Mouse (Mus musculus): Measurements from ENCODE around the gene Mrps18b.

Gene Mrps18b

DNA sequence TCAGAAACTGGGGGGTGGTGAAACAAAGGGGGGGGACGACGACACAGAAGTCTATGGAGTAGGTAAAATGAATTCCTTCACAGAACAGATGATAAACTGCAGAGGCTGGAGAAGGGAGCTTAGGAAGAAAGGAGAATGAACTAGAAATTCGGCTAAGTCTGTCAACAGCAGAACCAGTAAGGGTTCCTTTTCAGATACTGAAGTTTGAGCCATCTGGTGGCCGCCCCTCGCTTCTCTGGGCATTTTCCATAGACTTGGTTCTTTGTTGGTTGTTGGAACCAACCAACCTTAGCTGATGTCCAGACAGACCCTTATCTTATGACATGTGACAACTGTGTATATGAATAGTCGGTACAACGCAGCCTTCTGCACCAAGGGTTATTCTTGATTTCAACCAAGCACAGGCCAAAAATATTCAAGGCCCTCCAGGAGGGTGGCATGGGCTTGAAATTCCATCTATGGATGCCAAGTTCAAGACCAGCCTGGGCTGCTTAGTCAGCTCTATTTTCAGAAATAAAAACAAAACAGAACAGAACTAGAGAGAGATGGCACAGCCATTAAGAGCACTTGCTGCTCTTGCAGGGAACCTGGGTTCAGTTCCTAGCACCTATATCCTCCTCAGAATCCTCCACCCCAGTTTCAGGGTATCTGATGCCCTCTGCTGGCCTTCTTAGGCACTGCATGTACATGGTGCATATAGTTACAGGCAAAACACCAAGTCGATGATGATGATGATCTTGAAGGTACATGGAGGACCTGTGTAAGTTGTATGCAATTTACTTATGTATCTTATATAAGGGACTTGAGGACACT is 45.1 kb downstream of the Mrps18b start:
- DNase-seq: peak; percentile 59

DNA sequence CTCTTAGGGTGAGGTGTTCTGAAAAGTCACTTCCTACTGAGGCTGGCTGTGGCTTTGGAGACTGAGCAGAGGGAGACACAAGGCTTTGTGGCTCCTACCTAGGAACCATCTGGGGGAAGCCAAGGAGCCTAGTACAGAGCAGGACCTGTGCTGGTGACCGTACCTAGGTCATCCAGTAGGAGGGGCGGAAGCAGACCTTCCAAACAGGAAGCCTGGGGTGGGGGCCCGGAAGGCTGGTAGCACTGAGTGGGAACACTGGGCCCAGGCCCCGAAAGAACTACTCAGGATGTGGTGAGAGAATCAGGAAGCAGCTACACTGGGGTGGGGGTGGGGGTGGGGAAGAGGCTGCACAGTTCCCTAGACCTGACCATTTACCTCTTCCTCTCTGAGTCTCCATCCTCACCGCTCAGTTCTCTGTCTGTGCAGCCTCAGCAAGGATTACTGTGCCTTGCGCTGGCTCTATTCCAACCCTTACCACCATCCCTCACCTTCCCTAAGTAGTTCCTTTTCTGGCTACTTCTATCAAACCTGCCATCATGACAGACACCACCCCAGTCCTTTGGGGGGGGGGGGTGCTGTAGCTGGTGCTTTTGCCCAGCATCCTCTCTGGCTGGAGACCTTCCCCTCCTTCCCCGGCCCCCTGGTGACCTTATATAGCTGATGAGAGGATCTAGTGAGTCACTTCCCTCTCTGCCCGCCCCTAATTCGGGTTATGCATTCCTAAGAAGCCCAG is 45.9 kb downstream of the Mrps18b start:
- peak; percentile 91 for DNase-seq

GRCm38 (mm10) chr17:35869346-35870067 is 46.7 kb downstream of the Mrps18b start:
- DNase-seq: peak; percentile 73

DNA sequence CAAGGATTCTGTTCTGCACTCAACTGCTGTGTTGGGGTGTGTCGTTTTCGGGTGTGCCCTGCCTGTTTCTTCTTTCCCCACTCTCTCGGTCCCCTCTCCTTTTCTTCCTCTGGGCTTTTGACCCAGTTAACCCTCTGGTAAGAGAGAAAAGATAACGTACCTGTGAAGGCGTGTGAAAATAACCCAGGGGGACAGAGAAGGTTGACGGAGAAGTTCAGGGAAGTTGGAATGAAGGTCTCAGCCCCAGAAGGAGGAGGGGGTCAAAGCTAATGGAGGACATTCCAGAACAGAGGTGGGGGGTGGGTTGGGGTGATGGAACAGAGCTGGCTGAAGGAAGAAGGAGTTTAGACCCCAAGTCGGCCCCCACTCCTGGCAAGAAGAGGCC is 47.2 kb downstream of the Mrps18b start:
- DNase-seq: no peak

DNA sequence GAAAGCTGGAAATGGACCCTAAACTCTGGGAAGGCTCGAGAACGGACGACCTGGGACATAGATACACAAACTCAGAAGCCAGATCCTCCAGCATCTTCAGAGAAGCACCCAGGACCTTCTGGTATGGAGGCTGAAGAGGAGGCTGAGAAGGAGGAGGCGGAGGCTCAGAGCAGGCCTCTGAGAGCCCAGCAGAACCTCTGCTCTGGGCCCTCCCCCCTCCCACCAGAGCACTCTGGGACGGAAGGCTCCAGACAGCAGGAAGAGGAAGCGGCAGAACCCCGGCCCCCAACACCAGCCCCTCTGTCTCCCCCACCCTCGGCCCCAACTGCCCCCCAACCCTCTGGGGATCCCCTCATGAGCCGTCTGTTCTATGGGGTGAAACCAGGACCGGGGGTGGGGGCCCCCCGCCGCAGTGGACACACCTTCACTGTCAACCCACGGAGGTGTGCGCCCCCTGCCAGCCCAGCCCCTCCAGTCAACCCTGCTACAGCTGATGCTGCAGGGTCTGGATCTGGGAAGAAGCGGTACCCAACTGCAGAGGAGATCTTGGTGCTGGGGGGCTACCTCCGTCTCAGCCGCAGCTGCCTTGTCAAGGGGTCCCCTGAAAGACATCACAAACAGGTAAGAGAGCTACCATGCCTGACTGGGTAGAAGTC is 47.9 kb downstream of the Mrps18b start:
- peak; percentile 68 for DNase-seq

- DNase-seq: peak; percentile 82
These were observed 49.0 kb downstream of the Mrps18b start for GRCm38 (mm10) chr17:35866911-35867890.

GRCm38 (mm10) chr17:35866281-35866831 is 49.8 kb downstream of the Mrps18b start:
- peak; percentile 73 for DNase-seq

DNA sequence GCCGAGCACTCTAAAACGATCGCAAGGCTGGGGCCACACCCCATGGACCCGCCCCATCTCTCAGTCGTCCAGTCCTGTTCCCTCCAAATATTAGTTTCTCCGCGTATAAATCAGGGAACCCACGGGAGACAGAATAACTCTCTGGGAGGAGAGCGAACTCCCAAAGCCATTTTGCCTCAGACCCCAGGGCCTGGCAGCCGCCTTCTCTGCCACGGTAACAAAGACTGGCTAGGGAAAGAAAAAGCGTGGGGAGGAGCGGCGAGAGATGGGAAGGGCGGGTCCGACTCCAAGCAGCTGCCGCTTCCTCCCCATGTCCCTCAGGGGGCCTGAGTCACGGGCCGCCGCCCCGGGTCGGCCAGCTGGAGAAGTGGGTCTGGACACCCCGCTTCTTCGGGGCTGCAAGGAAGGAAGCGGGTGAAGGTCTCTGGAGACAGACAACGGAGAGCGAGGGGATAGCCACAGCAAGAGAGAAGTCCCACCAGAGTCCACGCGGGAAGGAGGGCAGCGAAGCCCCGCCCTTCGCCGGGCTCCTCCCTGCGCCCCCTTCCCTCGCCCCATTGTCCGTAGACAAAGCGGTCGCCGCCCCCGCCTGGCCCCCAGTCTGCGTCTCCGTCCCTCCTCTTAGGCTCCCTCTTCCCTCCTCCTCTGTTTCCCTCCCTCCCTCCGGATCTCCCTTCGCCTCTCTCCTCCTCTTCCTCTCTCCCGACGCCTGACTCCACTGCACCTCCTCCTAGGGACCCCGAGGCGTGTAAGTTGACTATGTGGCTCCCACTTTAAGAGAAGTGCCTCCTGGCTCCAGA is 50.5 kb downstream of the Mrps18b start, which contains the start of gene Ppp1r18:
Gene Ppp1r18, plus strand, starts transcription at position 113 of the 800 bp plus-strand sequence.
- DNase-seq: peak; percentile 77

GRCm38 (mm10) chr17:35864832-35865353 is 51.3 kb downstream of the Mrps18b start:
- DNase-seq: no peak

GRCm38 (mm10) chr17:35861198-35861857 is 54.9 kb downstream of the Mrps18b start, which contains the start of gene Nrm:
Nrm (plus strand) TSS chr17:35861318.
- peak; percentile 95 for DNase-seq

DNA sequence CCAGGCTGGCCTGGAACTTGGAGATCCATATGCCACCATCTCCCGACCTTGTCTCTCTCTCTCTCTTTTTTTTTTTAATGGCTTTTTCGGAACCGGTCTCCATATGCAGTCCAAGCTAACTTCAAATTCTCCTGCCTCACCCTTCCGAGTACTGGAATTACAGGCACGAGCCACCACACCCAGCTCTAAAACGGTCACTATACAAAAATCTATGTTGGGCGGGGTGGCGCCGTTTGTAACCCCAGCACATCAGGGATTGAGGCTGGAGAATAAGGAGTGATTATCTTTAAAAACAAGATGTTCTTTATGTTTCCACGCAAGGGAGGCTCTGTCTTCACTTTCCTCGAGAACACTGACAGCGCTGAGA is 55.4 kb downstream of the Mrps18b start:
- DNase-seq: no peak

Data from lung, postnatal 36 days (tissue).